Mouse (Mus musculus) layer of hippocampus, postnatal 14 days (tissue): ENCODE results near the gene Mptx2. TPM values are rescaled to one million over a fixed set of nuclear protein-coding genes. Genes with fewer than 3 reads are reported as not detected.
A peak's percentile ranks its signal among the peaks of the same experiment; 100 is the strongest.
"Not testable (repeated sequence)": the region's sequence is repeated elsewhere in the genome, so short reads cannot be mapped to it uniquely, and the experiment has no call there.

Experiments used
- DNase-seq, 2 experiments: peaks; one replicate each; pipeline ENCODE4 v3.0.0; 2021 to 2022; ENCODE audit warnings: low spot score in 2 of 2, mixed read lengths in 1 of 2
- long read RNA-seq, 2 experiments: library from polyadenylated mRNA; stranded (forward); transcript quantifications; one replicate each; pipeline ENCODE4 v2.0.0; 2021
- total RNA-seq, 2 experiments: library from RNA; stranded (reverse); gene quantifications; 2 replicates each; pipeline ENCODE4 v1.2.3; 2021

The Mptx2 gene
- total RNA-seq: not detected
- long read RNA-seq, experiment 1: 0 reads
- long read RNA-seq, experiment 2: 0 reads

- DNase-seq: no peak
These were observed at the start of gene Mptx2 for GRCm38 (mm10) chr1:173277677-173278076. Gene Mptx2, minus strand, starts transcription at chr1:173277777.

- no peak for DNase-seq
These were observed 49.0 kb upstream of the Mptx2 start for GRCm38 (mm10) chr1:173326552-173326951.

- no peak for DNase-seq
These were observed 47.8 kb upstream of the Mptx2 start for GRCm38 (mm10) chr1:173325395-173325794.

GRCm38 (mm10) chr1:173324961-173325360 is 47.4 kb upstream of the Mptx2 start:
- no peak for DNase-seq

- DNase-seq: peak in 1 of 2 experiments; percentile 24
These were observed 46.4 kb upstream of the Mptx2 start for GRCm38 (mm10) chr1:173323839-173324585.

GRCm38 (mm10) chr1:173322249-173322627 is 44.7 kb upstream of the Mptx2 start:
- no peak for DNase-seq

GRCm38 (mm10) chr1:173321593-173322248 is 44.1 kb upstream of the Mptx2 start:
- no peak for DNase-seq

GRCm38 (mm10) chr1:173317925-173318477 is 40.4 kb upstream of the Mptx2 start:
- no peak for DNase-seq

- no peak for DNase-seq
These were observed 38.1 kb upstream of the Mptx2 start for GRCm38 (mm10) chr1:173315725-173316124.

- DNase-seq: not testable (repeated sequence)
These were observed 36.0 kb upstream of the Mptx2 start for GRCm38 (mm10) chr1:173313535-173314050.

- not testable (repeated sequence) for DNase-seq
These were observed 25.2 kb upstream of the Mptx2 start for GRCm38 (mm10) chr1:173302795-173303194.

- no peak for DNase-seq
These were observed 11.9 kb downstream of the Mptx2 start, which contains the start of gene Olfr418 for GRCm38 (mm10) chr1:173265701-173266100. Gene Olfr418, plus strand, starts transcription at chr1:173266001.

- no peak for DNase-seq
These were observed 27.7 kb downstream of the Mptx2 start for GRCm38 (mm10) chr1:173249888-173250287.

GRCm38 (mm10) chr1:173237004-173237403 is 40.6 kb downstream of the Mptx2 start:
- DNase-seq: not testable (repeated sequence)

- DNase-seq: no peak
These were observed 50.5 kb downstream of the Mptx2 start, which contains the start of gene Fcer1a for GRCm38 (mm10) chr1:173227081-173227480. Gene Fcer1a, minus strand, starts transcription at chr1:173227214.

Other genes starting within 250 kb of the Mptx2 start
- not detected for gene Olfr1408, start 140.4 kb downstream of the Mptx2 start, total RNA-seq
- gene Olfr1406, start 87.1 kb downstream of the Mptx2 start, total RNA-seq: not detected
- not detected for gene Olfr218, start 80.0 kb downstream of the Mptx2 start, total RNA-seq
- gene Olfr1404, start 65.4 kb downstream of the Mptx2 start, total RNA-seq: not detected
- not detected for gene Fcer1a, start 50.6 kb downstream of the Mptx2 start, total RNA-seq
- not detected for gene Olfr418, start 11.8 kb downstream of the Mptx2 start, total RNA-seq
- gene Ackr1, start 56.0 kb upstream of the Mptx2 start, total RNA-seq: 10 to 100 TPM; 76.9 to 81.4 TPM
- 1 to 10 TPM; 2.9 to 4.0 TPM for gene Aim2, start 73.1 kb upstream of the Mptx2 start, total RNA-seq
- gene Cadm3, start 89.9 kb upstream of the Mptx2 start, total RNA-seq: 100 to 1,000 TPM; 351 to 367 TPM
- gene Ifi206, start 213.3 kb upstream of the Mptx2 start, total RNA-seq: not detected